ENCODE assay signal across 9 mouse cellular contexts in genomic region chr11:33203383-33204328, GRCm38 (mm10). TPM values are rescaled to one million over a fixed set of nuclear protein-coding genes. Genes with fewer than 3 reads are reported as not detected.
DNase-seq lines count a peak whose midpoint lies in the region; ATAC-seq and TF ChIP-seq lines count a peak whose summit lies in the region.
"Had no signal": no experiment of that assay in that cellular context is flagged by ENCODE, and none has a peak within 500 bp of the region (broad histone marks: within the 10 kb centered on the region; RNA-seq: fewer than 3 reads in every experiment).

Gene Tlx3, minus strand, starts transcription at chr11:33203589.

- 1% methylated on average over 81 of the region's 81 CpGs for WGBS in kidney, embryonic 16.5 days
- WGBS in embryonic facial prominence, embryonic 10.5 days = under 1% methylated on average over 81 of the region's 81 CpGs
- WGBS in hindbrain, embryonic 12.5 days = under 1% methylated on average over 76 of the region's 81 CpGs
- 2% methylated on average over 76 of the region's 81 CpGs for WGBS in liver, postnatal 0 days (ENCODE audit: insufficient replicate concordance)

- no peak for TF ChIP-seq EP300 in liver, postnatal 0 days (IDR thresholded peaks at IDR 0.05; ENCODE audit: low read depth)

- peak within 1 kb of the TSS; percentile 35 for H3K4me3 ChIP-seq in kidney, embryonic 16.5 days (ENCODE audit: low read length)
- peak within 1 kb of the TSS; percentile 52 for H3K4me3 ChIP-seq in embryonic facial prominence, embryonic 10.5 days
- H3K4me3 ChIP-seq in hindbrain, embryonic 12.5 days = peak within 1 kb of the TSS; percentile 39
- H3K4me3 ChIP-seq in liver, postnatal 0 days (ENCODE audit: low read depth, low read length) = peak within 1 kb of the TSS; percentile 19; the same call in 1 of the 2 replicates

- peak; percentile 20; the same call in 1 of the 2 replicates for ATAC-seq in kidney, embryonic 16.5 days (ENCODE audit: low FRiP score, low TSS enrichment)
- peak; percentile 62 for ATAC-seq in hindbrain, embryonic 12.5 days (ENCODE audit: low FRiP score)
- ATAC-seq in liver, postnatal 0 days = no peak
- ATAC-seq in monocyte, adult 5-6 weeks (replicated peaks; ENCODE audit: insufficient number of reproducible peaks, low FRiP score, low TSS enrichment, poor library complexity, severe bottlenecking) = no peak
- ATAC-seq in inflammation-experienced regulatory T-cells, adult 6 months = no peak

- H3K36me3 ChIP-seq in kidney, embryonic 16.5 days (ENCODE audit: insufficient read depth, low read length) = no peaks in the 10 kb centered on the region
- H3K36me3 ChIP-seq in embryonic facial prominence, embryonic 10.5 days (replicated peaks) = no peaks in the 10 kb centered on the region
- no peaks in the 10 kb centered on the region for H3K36me3 ChIP-seq in hindbrain, embryonic 12.5 days
- no peaks in the 10 kb centered on the region for H3K36me3 ChIP-seq in liver, postnatal 0 days (replicated peaks; ENCODE audit: insufficient read depth, low read length)

- H3K4me1 ChIP-seq in kidney, embryonic 16.5 days (ENCODE audit: insufficient read depth, low read length) = peaks cover 25% of the 10 kb centered on the region
- H3K4me1 ChIP-seq in embryonic facial prominence, embryonic 10.5 days = peaks cover 52% of the 10 kb centered on the region
- H3K4me1 ChIP-seq in hindbrain, embryonic 12.5 days = peaks cover 42% of the 10 kb centered on the region
- peaks cover 10% of the 10 kb centered on the region for H3K4me1 ChIP-seq in liver, postnatal 0 days (ENCODE audit: insufficient read depth)

- H3K9ac ChIP-seq in kidney, embryonic 16.5 days (replicated peaks; ENCODE audit: low read length) = no peak within 1 kb of the TSS
- H3K9ac ChIP-seq in hindbrain, embryonic 12.5 days = peak within 1 kb of the TSS; percentile 63
- no peak within 1 kb of the TSS for H3K9ac ChIP-seq in liver, postnatal 0 days (replicated peaks)

- no peak for TF ChIP-seq CTCF in liver, postnatal 0 days (IDR thresholded peaks at IDR 0.05; ENCODE audit: low read depth)

- DNase-seq in kidney, postnatal 25 days = no peak
- DNase-seq in ZHBTc4 (ENCODE audit: low read depth, low spot score) = peak; percentile 86
- DNase-seq in embryonic facial prominence, embryonic 10.5 days (ENCODE audit: low spot score) = peak; percentile 76
- DNase-seq in liver, postnatal 0 days = no peak

- peaks cover 97% of the 10 kb centered on the region for H3K27me3 ChIP-seq in kidney, embryonic 16.5 days (ENCODE audit: insufficient read depth, low read length)
- peaks cover 100% of the 10 kb centered on the region for H3K27me3 ChIP-seq in embryonic facial prominence, embryonic 10.5 days (replicated peaks; ENCODE audit: low read depth, poor library complexity, severe bottlenecking)
- peaks cover 90% of the 10 kb centered on the region for H3K27me3 ChIP-seq in hindbrain, embryonic 12.5 days
- H3K27me3 ChIP-seq in liver, postnatal 0 days (ENCODE audit: insufficient read depth, low read length) = peaks cover 95% of the 10 kb centered on the region

- no peak within 1 kb of the TSS for H3K27ac ChIP-seq in kidney, embryonic 16.5 days (ENCODE audit: low read length)
- H3K27ac ChIP-seq in embryonic facial prominence, embryonic 10.5 days (replicated peaks) = peak within 1 kb of the TSS; percentile 15; the same call in 1 of the 2 replicates
- peak within 1 kb of the TSS; percentile 79 for H3K27ac ChIP-seq in hindbrain, embryonic 12.5 days
- H3K27ac ChIP-seq in liver, postnatal 0 days (ENCODE audit: low read depth) = no peak within 1 kb of the TSS

- peaks cover 2% of the 10 kb centered on the region; the same call in 1 of the 2 replicates for H3K9me3 ChIP-seq in kidney, embryonic 16.5 days (ENCODE audit: low read length)
- no peaks in the 10 kb centered on the region for H3K9me3 ChIP-seq in embryonic facial prominence, embryonic 10.5 days
- H3K9me3 ChIP-seq in hindbrain, embryonic 12.5 days (replicated peaks) = no peaks in the 10 kb centered on the region
- no peaks in the 10 kb centered on the region for H3K9me3 ChIP-seq in liver, postnatal 0 days (ENCODE audit: low read length)

- peak within 1 kb of the TSS; percentile 51 for H3K4me2 ChIP-seq in kidney, embryonic 16.5 days (replicated peaks; ENCODE audit: low read depth, low read length)
- H3K4me2 ChIP-seq in hindbrain, embryonic 12.5 days (replicated peaks) = peak within 1 kb of the TSS; percentile 57
- peak within 1 kb of the TSS; percentile 13; the same call in 1 of the 2 replicates for H3K4me2 ChIP-seq in liver, postnatal 0 days (ENCODE audit: low read depth, low read length)

RNA-seq across cellular contexts. Expression of gene Tlx3, which starts in this region (rescaled TPM):
- polyA plus RNA-seq in kidney, embryonic 16.5 days (2015; fragmentation: Nextera tagmentation; extraction: Ambion mirVana) = 0.14 TPM in 1 of 2 replicates, not detected in the other
- polyA plus RNA-seq in embryonic facial prominence, embryonic 10.5 days (2016; fragmentation: Nextera tagmentation; extraction: Ambion mirVana) = 5.0 TPM in 2 replicates
- 29.8 and 33.8 TPM in 2 replicates for polyA plus RNA-seq in hindbrain, embryonic 12.5 days (2016; fragmentation: Nextera tagmentation; extraction: Ambion mirVana)
- not detected in 2 replicates for polyA plus RNA-seq in liver, postnatal 0 days (2015; fragmentation: Nextera tagmentation; extraction: Ambion mirVana)
- total RNA-seq in monocyte, adult 5-6 weeks (2017) = not detected in 3 replicates
- not detected for polyA plus RNA-seq in inflammation-experienced regulatory T-cells, adult 6 months (2017; shearing (Covaris generic))
- total RNA-seq: MEL had no signal

Comparison
In these comparisons a context has a peak if more than half of its experiments do, and no peak if none do; other contexts are left out.
1. Peak in ATAC-seq, H3K4me3 ChIP-seq and H3K4me2 ChIP-seq in kidney, embryonic 16.5 days; RNA of the gene not detected or under 1 TPM.
2. H3K27ac ChIP-seq: peak in embryonic facial prominence, embryonic 10.5 days (single experiment) and hindbrain, embryonic 12.5 days (single experiment); none in kidney, embryonic 16.5 days (single experiment) and liver, postnatal 0 days (single experiment).
3. DNase-seq: peak in ZHBTc4 (single experiment) and embryonic facial prominence, embryonic 10.5 days (single experiment); none in kidney, postnatal 25 days (0 of 2) and liver, postnatal 0 days (single experiment).
4. Peak in every context shown above with its lines, with median percentiles within 50 percentile points of each other: H3K4me2 ChIP-seq and H3K4me3 ChIP-seq.